Mouse (Mus musculus): Measurements from ENCODE around the gene Atp5g1. TPM values are rescaled to one million over a fixed set of nuclear protein-coding genes. Genes with fewer than 3 reads are reported as not detected.

Atp5g1 gene
- total RNA-seq, 2 experiments from 2014 or later: 349 to 390 TPM

GRCm38 (mm10) chr11:96033264-96033663, 42.2 kb downstream of the Atp5g1 start:
- intact Hi-C loops (cut with DNase I): no loop called here
- no peak for DNase-seq

GRCm38 (mm10) chr11:96031701-96032100, 43.8 kb downstream of the Atp5g1 start:
- no peak for DNase-seq
- intact Hi-C loops (cut with DNase I): no loop called here

- intact Hi-C loops (cut with DNase I): no loop called here
- DNase-seq: no peak
Observed at GRCm38 (mm10) chr11:96030571-96030970, 44.9 kb downstream of the Atp5g1 start.

GRCm38 (mm10) chr11:96028130-96028529, 47.3 kb downstream of the Atp5g1 start:
- no peak for DNase-seq
- intact Hi-C loops (cut with DNase I): no loop called here

GRCm38 (mm10) chr11:96020622-96021021, 54.8 kb downstream of the Atp5g1 start:
- intact Hi-C loops (cut with DNase I): no loop called here
- DNase-seq: no peak

Other genes with a start within 250 kb of the Atp5g1 start
- 1 to 10 TPM in 1 of 2 experiments, under 1 TPM in 1; 0.72 to 1.8 TPM for gene Gngt2, start 238.5 kb downstream of the Atp5g1 start, total RNA-seq (2021)
- gene Abi3, start 233.2 kb downstream of the Atp5g1 start, total RNA-seq (2021): 1 to 10 TPM; 1.5 to 1.9 TPM
- gene B4galnt2, start 160.8 kb downstream of the Atp5g1 start, total RNA-seq (2021): not detected
- 1 to 10 TPM; 2.6 to 3.5 TPM for gene Igf2bp1, start 69.7 kb downstream of the Atp5g1 start, total RNA-seq (2021)
- gene Gip, start 51.1 kb downstream of the Atp5g1 start, total RNA-seq (2021): not detected
- gene Snf8, start 40.8 kb downstream of the Atp5g1 start, total RNA-seq (2021): 10 to 100 TPM; 88.0 to 94.0 TPM
- gene Ube2z, start 10.3 kb downstream of the Atp5g1 start, total RNA-seq (2021): 10 to 100 TPM; 68.1 to 72.8 TPM
- not detected for gene Calcoco2, start 36.3 kb upstream of the Atp5g1 start, total RNA-seq (2021)
- under 1 TPM; 0.28 to 0.32 TPM for gene Ttll6, start 58.1 kb upstream of the Atp5g1 start, total RNA-seq (2021)
- not detected for gene Hoxb13, start 118.6 kb upstream of the Atp5g1 start, total RNA-seq (2021)
- gene Hoxb9, start 195.8 kb upstream of the Atp5g1 start, total RNA-seq (2021): not detected
- gene Hoxb8, start 206.2 kb upstream of the Atp5g1 start, total RNA-seq (2021): not detected
- not detected for gene Hoxb7, start 211.0 kb upstream of the Atp5g1 start, total RNA-seq (2021)
- gene Hoxb6, start 216.8 kb upstream of the Atp5g1 start, total RNA-seq (2021): not detected
- gene Hoxb5, start 227.7 kb upstream of the Atp5g1 start, total RNA-seq (2021): not detected
- not detected for gene Hoxb4, start 242.6 kb upstream of the Atp5g1 start, total RNA-seq (2021)
- gene Hoxb3, start 247.7 kb upstream of the Atp5g1 start, total RNA-seq (2021): not detected

Data from left cerebral cortex, postnatal 4 days (tissue).